Mouse (Mus musculus): ENCODE data around the gene Trim9.

Trim9 gene

DNA sequence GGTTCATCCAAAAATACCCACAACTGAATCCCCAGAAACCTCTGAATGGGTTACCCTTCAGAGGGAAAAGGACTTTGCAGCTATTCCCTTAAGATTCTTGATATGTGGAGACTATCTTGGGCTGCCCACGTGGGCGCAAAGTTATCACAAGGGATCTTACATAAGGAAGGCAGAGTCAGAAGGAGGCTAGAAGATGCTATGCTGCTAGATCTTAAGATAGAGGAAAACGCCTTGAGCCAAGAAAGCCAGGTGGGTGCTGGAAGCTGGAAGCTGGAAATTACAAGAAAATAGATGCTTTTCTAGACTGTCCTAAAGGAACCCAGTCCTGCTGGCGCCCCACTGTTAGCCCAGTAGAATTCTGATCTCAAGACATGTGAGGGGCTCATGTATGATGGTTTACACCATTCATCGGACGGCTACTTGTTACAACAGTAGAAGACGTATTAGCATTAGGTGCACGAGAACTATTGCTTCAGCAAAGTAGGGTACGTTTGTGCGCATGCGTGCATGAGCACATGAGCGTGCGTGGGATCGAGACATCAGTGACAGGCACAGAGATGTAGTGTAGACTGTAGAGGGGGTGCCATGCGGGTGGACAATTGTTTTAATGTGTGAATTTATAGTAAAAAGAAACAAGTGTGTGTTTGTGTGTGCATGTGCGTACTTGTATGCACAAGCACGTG is 85.0 kb downstream of the Trim9 start:
- DNase-seq (ENCODE audit: low read depth, low spot score): no peak

DNA sequence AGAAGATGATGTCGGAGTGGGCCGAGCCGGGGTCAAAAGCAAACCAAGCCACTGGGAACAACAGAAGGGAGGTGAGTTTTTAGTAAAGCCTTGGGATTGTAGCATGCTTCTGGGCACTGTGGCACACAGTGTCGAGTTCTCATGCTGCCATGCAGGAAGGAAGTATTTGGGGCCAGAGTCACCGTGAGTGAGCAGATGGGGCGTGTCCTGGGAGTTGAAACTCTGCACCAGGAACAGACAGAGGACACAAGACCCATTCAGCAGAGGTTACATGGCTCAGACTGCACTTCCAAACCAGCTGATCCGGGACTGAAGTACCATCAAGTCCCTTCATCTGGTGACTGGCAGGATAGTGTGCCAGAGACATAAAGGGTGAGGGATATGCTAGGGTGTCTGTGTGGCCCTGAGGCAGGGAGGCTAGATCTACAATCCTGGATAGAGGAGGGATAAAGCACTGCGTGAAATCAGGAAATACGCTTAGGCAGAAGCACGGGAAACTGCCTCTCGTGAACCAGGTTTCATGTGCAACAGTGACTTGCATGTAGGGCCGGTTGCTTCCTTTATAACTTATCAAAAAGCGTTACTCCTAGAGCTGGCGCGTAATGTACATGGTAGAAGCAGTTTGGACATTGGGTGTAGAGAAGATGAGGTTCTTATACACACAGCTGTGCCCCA is 96.1 kb downstream of the Trim9 start:
- no peak for DNase-seq (ENCODE audit: low read depth, low spot score)

DNA sequence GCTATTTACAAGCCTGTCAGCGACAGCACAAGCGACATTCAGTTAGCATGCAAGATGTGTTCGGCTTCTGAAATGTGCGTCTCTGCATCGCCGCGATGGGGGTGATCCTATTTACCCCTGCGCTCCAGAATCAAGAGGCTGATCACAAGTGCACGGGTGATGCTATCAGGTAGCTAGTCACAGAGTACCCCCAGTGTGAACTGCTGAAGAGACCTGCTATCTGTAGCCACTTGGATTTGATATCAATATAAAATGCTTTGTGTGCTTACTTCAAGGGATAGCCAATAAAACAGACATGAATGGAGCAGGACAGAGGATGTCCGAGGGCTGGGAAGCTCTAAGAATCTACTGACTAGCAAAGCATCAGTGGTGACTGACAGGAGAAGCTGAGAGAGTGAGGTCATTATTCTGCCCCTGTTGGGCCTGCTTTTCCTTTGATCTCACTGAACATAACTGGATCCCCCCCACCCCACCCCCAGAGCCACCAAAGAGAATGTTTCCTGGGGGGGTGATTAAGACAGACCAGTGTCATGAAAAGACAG is 97.7 kb downstream of the Trim9 start:
- no peak for DNase-seq (ENCODE audit: low read depth, low spot score)

DNA sequence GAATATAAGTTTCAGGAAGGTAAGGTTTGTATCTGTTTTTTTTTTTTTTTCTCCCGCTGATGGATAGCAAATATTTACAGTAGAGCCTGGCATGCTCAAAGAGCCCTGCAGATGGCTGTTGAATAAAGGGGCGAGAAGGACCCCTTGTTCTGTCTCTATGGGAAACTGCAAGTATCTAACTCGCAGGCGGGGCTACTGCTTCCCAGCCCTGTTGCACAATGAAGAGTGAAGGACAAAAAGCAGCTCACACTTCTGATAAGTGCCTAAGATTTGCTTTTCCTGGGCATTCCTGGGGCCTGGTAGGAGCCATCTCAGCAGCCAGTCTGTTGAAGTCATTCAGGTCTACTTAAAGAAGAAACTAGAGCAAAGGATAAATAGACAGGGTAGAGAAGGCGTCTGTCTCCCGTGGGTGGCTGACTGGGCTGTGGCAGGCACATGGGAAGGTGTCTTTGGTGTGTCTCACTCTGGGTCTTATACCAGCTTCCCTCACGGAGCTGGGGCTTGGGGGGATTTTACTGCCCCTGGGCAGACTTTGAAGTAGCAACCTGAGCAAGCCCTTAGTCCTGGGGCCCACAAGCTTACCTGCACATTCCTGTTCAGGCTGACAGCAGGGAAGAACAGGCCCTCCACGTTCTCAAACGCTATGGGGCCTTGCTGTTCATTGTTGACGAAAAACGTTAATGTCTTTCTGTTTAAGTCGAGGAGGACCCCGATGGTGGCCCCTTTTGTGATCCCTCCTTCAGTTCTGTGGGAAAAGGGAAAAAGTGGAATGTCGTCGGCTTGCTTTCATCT is 99.5 kb downstream of the Trim9 start:
- no peak for DNase-seq (ENCODE audit: low read depth, low spot score)

DNA sequence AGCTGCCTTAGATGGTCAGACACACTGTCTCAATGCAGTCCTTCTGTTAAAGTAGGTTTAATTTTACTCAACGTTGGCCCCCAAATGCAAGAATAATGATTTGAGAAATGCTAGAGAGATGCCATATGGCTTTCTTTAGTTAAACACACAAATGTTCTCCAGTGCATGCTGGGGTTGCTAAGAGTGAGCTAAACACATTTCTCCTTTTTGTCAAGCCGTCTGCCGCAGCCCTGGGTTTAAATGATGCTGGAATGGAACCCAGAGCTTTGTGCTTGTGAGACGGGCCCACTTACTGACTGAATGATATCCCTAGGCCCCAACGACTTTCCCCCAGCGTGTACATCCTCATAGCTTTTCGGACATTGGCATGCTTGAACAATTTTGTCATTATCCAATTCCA is 104.9 kb downstream of the Trim9 start:
- no peak for DNase-seq (ENCODE audit: low read depth, low spot score)

DNA sequence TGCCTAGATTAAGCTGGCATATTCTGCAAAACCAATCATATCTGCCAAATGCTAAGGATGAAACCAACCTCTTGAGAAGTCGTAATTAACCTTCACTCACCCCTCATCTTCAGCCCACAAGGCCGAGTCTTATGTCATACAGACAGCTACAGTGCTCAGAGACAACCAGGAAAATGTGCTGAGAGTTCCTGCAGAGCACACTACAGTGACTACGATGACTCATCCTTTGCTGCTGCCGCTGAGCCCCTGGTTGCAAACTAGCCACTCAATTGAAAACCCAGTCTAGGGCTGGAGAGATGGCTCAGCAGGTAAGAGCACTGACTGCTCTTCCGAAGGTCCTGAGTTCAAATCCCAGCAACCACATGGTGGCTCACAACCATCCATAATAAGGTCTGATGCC is 107.7 kb downstream of the Trim9 start:
- no peak for DNase-seq (ENCODE audit: low read depth, low spot score)

DNA sequence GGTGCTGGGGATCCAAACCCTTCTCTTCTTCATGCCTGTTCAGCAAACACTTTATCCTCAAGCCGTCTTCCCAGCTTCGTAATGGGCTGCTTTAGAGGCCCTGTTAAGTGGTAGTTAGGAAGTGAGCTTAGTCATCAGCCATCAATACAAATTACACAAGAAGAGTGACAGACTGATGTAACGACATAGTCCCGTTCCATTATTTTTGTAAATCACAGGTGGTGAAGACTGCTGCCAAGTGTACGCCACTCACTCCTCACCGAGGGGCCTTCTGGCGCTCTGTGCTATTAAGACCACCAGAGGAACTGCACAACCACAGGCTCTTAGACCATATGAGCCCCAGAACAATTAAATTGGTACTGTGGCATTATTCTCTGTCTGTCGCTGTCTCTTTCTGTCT is 108.8 kb downstream of the Trim9 start:
- DNase-seq (ENCODE audit: low read depth, low spot score): no peak

DNA sequence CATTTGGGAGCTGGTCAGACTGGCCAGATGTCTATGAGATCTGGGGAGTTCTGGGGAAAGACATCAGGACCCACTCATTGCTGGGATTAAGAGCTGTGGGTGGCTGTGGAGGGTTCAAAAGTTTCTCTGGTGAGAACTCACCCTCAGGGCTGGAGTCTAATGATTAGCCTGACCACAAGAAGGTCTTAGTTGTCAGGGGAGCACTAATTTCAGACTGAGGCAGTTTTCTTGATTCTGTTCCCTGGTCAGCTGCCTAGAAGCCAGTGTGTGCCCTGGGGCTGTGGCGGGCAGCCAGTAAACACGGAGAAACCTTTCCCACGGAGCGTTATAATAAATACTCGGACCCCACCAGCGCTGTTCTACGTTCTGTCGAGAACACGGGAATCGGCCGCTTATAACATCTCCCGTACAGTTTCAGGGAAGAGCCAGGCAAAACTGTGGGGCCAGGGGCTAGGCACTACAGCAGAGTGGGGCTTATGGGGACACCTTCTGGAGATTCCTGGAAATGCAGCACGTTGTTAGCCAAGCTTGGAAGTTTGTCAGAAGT is 112.4 kb downstream of the Trim9 start:
- peak; percentile 76 for DNase-seq (ENCODE audit: low read depth, low spot score)

DNA sequence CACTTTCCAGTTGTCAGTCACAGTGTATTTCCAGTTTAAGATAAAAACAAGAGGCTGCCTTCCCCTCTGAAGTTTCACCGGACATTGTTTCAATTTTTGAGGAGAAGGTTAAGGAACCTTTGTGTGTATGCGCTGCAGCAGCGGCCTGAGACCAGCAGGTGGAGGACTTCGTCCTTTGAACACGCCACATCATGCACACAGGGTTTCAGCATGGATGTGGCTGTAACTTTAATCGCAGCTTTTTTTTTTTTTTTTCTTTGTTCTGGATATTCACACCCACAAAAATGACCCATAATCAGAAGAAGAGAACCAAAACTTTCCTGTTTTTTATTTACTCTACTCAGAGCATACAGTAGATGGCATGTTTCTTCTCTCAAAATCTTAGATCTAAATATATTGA is 113.0 kb downstream of the Trim9 start:
- DNase-seq (ENCODE audit: low read depth, low spot score): peak; percentile 83

DNA sequence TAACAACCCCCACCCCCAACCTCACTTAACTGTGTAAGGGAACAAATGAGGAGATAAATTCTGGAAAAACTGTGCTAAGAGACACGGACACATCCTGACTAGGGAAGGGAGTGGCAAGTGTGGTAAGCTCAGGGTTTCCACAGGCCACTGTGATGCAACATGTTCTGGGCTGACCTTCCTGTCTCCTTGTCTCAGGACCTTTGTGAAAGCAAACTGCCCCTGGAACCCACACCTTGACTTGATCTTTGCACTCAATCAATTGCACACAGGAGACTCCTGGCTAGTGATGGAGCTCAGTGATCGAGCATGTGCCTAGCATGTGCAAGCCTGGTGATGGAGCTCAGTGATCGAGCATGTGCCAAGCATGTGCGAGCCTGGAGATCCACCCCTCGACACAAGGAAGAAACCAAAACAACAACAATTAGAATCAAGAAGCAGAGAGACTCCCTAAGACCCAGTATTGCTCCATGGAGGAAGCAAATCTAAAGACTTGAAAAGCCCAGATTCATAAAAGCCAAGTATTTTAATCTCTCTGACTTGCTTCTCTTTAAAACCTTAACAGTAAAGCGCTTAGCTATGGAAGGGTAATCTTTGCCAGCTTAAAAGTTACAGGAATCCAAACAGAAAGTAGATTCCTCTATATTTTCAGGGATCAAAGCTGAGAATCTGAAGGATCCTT is 113.6 kb downstream of the Trim9 start:
- no peak for DNase-seq (ENCODE audit: low read depth, low spot score)

DNA sequence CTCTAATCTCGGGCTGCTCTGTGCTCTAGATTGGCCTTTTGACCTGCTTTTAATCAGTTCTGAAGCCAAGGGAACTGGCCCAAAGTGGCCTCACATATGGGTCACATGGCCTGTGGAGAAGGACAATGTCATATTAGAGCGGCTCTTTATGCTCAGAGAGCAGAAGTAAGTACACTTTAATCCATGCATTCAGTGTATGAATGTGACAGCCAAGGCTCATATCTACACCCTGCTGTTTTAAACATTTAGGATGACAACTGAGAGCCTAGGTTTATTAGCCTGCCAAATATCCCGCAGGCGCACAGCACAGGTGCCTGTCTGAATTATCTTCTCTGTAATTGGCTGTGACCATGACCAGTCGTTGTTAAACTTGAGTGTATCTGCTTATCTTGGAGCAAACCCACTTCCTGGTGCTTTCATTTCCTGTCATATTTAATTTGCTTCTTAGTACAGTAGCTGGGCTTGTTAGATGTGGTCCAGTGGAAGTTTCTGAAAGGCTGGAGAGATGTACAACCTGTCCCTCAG is 115.3 kb downstream of the Trim9 start:
- DNase-seq (ENCODE audit: low read depth, low spot score): no peak

DNA sequence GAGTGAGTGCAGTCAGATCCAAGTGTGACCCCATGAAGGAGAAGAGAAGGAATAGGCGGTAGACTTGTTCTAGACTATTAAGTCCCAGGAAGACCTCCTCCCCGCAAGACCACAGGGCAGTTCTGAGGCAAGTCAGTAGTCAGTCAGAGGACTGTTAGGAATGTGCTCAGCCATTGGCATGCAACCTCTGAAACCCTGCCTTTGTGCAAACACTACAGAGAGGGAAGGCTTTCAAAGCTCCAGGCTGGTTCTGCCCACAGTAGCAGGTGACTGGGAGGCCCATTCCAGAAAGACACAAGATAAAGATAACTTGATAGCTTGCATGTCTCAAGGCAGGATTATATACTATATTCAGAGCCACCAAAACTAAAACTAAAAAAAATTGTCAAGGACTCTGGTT is 116.1 kb downstream of the Trim9 start, which contains the start of gene Pygl:
Pygl (minus strand) TSS at position 195 of the 400 bp plus-strand sequence.
- DNase-seq (ENCODE audit: low read depth, low spot score): no peak

DNA sequence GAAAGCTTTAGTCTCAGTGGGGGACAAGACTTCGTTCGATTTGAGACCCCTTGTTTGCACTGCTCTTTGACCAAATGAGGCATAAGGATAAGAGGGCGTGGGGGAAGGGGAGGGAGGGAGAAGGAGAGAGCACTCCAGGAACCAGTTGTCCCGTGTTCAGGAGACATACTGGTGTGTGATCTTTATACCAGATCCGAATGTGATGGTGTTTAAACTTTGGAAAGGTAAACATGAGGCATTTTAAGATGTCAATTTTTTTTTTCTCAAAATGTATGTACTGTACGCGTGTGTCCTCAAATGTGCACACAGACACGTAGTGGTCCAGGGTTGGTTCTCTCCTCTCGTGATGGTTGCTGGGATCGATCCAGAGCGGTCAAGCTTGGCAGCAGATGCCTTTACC is 119.3 kb downstream of the Trim9 start:
- peak; percentile 12 for DNase-seq (ENCODE audit: low read depth, low spot score)

DNA sequence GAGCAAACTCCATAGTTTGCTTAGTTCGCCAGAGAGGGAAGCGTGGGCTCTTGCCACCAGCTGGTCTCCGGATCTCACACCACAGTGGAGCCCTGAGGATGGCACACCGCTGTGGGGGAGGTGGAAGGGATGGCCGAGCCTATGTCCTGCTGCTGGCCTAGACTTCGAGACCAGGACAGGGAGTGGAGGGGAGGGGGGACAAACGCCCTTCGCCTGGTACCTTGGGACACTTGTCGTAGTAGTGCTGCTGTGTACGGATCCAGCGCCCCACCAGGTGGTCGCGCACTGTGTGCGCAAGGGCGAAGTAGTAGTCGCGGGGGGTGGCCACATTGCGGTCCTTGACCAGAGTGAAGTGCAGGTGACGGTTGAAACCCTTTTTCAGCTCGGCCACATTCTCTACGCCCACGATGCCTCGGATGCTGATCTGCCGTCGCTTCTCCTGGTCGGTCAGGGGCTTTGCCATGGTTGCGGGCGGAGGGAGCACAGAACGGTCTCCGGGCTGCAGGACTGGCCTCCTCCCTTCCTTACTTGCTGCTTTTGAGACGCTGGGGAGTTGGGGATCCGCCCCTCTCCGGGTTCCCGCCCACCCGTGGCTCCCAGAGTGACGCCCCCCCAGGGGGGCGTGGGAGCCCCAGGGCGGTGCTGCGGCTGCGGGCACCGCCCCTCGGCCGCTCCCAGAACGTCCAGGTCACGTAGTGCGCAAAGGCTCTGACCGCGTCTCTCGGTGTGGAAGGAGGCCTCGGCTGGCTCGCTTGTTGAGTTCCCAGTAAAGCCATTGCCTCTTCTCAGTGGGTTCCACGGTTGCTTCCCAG is 120.1 kb downstream of the Trim9 start:
- DNase-seq (ENCODE audit: low read depth, low spot score): peak; percentile 93

DNA sequence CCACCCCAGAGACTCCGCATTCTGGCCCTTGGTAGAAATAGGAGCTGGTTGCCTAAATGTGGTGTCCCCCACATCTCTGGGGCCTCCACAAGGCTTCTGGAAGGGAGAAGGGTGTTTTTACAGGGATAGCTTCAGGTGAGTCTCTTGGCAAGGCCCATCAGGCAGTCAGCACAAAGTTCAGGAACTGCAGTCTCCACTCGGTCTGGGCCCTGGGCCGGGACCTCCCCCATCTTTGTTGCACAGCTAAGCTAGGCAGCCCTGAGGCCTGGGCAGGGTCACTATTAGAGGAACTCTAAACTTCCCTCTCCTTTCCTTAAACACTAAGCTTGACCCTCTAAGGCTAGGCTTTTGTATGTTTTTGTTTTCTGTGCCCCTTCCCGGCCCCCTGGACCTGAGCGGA is 120.8 kb downstream of the Trim9 start:
- DNase-seq (ENCODE audit: low read depth, low spot score): peak; percentile 16

DNA sequence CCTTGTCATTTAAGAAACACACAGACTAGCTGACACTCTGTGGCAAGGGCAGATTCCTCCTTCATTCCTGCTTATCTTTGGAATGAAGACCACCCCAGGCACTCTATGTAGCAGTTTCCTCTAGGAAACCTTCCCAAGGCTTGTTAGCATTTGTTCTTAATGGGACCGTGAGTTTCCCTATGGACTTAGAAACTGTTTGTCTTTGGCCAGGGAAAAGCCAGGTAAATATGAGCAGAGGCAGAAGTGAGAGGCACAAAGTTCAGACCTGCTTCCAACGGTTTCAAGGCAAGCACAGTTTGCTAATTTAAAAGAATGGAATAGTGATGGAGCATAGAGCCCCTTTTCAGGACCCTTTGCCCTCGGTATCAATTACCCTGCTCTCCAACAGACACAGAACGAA is 124.1 kb downstream of the Trim9 start:
- DNase-seq (ENCODE audit: low read depth, low spot score): peak; percentile 16

DNA sequence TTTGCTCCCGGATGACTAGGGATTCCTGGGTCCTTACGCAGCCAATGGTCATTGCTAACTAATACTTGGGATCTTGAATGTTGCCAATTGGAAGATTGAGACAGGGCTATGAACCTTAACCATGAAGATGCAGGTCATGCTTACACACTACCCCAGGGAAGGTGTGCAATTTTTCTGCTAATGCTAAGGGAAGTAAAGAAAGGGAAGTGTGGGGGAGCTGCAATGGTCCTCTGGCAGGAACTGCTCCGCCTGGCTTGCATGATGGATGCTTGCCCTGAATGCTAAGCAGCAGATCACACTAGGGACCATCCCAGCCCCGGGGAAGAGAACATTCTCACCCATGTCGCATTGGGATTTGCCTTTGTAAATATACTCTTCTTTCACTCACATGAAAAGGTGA is 126.0 kb downstream of the Trim9 start:
- DNase-seq (ENCODE audit: low read depth, low spot score): no peak

DNA sequence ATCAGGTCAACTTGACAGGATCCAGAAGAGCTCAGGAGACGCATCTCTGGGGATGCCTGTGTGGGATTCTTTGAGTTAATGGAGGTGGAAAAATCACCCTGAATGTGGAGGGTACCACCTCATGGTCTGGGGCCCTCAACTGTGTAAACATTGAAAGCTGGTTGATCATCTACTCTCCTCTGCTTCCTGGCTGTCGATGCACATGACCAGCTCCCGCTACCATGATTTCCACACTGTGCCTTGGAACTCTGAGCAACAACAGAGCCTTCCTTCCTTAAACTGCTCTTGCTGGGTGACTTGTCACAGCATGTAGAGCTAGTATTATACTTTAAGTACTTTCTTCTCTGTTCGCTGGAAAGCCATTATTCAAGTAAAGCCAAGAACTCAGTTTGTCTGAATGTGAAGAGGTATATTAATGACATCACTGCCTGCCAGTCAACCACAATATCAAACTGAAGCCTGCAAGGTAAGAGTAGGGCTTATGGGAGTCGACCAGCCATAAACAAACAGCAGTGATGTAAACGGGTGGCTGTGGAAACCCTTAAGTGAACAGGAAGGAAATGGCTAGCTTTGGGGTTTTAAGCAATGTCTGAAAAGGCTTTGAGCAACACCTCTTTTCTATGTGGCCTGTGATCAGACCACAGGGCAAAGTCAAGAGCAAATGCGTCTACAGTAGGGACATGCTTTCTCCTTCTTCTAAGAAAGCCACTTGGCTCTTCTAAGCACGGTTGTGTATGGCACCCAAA is 128.4 kb downstream of the Trim9 start:
- DNase-seq (ENCODE audit: low read depth, low spot score): no peak

DNA sequence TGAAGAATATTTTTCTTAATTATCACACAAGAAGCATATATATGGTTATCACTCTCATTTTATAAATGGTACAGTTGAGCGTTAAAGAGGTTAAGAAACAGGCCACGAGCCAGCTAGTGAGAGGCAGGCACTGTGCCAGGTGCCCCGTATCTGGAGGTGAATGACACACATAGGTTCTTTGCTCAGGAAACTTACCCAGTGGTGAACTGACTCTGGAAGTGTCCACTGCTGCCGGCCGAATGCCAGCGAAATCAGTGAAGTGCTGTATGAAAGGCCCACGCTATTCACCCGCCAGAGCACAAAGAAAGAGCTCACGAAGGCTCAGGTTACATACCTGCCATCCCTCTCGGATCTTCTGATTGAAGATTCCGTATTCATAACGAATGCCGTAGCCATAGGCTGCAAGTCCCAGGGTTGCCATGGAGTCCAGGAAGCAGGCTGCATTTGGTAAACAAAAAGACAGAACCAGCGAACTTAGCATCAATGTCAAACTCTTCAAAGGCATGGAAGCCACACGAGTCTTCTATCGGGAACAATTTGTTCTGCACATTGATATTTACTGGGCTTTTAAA is 131.1 kb downstream of the Trim9 start:
- peak; percentile 31 for DNase-seq (ENCODE audit: low read depth, low spot score)

All from ZHBTc4 (cell line).